Mouse (Mus musculus): ENCODE measurements at regions not wholly inside any gene's neighbourhood (a gene's known extent, or its start where the extent isn't known, plus 50 kb on each side); places are given as distances from the start of the nearest gene placed in this dataset.

DNA sequence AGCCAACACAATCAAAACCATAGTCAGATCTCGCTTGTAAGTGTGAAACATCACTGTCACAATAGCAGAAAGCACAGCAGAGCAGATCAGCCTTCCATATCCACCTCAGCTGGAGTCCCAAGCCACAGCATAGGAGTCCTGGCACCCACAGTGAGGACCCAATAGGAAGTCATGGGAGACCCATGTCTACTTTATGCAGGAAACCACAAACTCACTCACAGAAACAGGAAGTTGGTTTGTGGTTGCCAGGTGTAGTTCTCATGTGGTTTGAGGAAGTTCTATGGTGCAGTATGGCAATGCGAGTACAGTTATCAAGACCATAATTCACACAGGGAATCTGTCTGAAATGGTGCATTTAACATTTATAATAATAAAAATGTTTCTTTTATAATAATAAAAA lies 77.6 kb upstream of the Kctd3 start:
- DNase-seq (ENCODE audit: low spot score in 2 of 2): peak; percentile 3 to 66

DNA sequence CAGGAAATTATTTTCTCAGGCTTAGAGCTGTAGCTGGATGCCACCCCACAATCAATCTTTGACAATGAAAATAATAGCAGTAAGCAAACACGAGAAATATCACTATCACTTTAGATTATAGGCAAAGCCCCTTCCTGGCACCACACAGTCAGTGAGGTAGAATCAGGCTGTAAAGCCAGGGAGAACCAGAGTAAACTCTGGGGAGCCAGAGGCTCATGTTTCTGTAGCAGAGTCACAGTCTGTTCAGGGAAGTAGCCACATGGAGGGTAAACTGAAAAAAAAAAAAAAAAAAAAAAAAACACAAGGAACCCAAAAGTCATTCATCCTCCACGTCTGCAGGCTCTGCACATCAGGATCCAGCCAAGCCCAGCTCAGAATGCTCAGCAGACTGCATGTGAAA lies 73.6 kb upstream of the Kctd3 start:
- DNase-seq (ENCODE audit: low spot score in 2 of 2): no peak

DNA sequence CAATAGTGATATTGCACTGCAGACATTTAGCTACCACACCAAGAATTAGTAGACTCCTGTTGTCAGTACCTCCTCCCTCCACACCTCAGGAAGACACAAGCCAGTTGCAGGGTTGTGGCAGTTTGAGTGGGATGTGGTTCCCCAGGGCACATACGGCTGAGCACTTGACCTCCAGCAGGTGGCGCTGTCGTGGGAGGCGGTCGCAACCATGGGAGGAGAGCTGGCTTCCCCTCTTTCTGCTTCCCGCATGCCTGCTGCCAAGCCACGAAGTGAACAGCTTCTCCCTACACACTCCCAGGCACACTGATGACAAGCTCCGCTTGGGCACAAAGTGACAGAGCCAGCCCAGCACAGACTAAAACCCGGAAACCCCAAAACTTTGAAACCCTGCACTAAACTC lies 73.2 kb upstream of the Kctd3 start:
- DNase-seq (ENCODE audit: low spot score in 2 of 2): peak in 1 of 2 experiments; percentile 14

DNA sequence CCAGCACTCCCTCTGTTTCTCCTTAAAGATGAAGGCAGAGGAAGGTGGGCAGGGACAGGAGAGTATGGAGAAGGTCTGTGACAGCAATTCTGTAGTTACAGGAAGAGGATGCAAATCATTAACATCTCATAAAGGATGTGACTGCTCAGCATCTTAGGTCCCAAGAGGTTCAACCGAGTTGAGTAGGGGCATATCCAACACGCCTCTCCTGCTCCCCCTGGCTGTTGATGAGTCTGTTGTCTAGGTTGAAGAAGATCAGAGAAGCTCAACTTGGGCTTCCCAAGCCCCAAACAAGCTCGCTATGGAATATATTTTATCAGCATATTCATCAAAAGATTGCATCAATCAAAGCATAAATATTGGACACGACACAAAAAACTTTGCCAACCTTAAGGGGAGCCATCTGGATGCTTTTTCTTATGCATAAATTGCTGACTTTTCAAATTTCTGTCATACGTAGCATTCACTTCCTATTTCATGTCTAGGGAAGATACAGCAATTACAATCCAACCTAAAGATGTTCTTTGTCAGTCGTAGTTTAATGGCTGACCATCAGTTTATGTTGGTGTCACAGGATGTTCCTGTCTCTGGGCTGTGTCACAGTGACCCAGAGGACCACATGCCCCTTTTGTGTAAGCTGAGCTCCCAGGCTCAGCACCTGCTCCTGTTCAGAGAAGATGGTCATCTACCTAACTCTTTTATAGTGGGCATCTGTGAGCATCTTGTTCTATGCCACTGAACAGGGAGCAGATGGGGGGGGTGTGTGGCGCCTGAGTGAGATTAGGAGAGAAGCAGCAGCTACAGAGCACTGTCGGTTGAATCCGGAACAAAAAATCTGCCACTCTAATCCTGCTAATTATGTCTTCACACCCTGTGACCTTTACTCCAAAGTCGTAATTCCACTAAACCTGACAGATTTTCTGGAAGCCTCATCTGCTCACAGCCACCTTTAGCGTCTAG lies 72.1 kb upstream of the Kctd3 start:
- peak in 1 of 2 experiments; percentile 36 for DNase-seq (ENCODE audit: low spot score in 2 of 2)

DNA sequence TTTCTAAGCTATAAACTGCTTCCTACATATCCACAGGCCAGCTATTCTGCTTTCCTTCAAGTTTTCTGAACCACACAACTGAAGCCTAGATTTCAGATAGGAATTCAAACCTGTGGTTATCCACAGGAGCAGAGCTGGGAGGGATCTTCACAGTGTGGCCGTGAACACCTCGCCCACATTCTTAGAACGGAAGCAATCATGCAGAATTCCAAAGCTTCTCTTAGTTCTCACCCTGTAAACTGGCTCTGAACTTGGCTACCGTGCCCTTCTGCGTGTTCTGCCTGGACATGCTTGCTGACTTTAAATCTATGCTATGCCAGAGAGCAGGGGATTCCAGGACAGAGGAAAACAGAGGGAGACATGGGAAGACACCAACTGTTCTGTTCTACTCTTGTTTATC lies 70.2 kb upstream of the Kctd3 start:
- no peak for DNase-seq (ENCODE audit: low spot score in 2 of 2)

DNA sequence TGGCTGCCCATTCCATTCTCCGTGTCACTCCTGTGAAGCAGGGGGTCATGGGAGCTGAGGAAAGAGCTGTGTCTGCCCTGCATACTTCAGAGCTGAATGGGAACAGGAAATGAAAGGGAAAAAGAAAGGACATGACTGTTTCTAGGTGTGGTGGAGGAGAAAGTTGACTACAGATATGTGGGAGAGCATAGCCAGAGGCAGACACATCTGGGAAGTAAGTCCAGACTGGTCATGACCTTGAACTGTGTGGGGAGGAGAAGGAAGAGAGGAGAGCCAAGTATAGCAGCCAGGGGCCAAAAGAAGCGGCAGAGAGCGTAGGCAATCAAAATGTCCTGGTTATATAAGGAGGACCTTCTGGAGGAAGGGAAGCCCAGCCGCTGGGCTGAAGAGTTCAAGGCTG lies 68.6 kb upstream of the Kctd3 start:
- no peak for DNase-seq (ENCODE audit: low spot score in 2 of 2)

DNA sequence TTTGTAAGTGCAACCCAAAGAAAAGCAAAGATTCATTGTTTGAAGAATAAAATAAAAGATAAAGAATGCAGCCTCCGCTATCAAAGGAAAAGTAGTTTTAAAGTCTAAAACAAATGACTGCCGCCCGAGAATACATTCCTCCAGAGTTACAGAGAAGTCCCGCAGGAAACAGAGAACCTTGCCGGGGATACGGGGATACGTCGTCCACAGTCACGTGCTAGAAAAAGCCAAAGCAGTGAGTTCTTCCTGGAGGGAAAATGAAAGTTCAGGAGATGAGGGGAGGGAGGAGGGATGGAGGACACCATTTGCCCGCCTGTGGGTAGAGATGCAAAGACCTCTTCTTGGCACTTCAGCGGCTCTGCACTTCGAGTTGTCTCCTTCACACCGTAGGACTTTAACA lies 68.0 kb upstream of the Kctd3 start:
- no peak for DNase-seq (ENCODE audit: low spot score in 2 of 2)

DNA sequence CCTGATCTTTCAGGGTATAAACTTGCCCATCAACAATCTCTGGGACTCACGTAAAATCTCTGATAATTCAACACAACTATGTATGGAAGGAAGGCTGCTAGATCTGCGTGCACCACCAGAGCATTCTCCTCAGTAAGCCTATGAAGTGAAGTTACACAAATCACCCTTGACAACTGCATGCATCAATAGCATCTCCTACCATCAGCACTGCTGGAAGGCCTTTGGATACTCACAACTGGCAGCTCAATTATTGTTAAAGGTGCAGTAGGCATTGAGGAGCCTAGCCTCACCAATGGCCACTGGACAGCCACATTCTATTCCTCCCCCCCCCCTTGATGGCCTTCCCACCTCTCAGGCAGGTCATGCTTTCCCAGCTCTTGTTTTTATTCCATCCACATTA lies 64.9 kb upstream of the Kctd3 start:
- no peak for DNase-seq (ENCODE audit: low spot score in 2 of 2)

DNA sequence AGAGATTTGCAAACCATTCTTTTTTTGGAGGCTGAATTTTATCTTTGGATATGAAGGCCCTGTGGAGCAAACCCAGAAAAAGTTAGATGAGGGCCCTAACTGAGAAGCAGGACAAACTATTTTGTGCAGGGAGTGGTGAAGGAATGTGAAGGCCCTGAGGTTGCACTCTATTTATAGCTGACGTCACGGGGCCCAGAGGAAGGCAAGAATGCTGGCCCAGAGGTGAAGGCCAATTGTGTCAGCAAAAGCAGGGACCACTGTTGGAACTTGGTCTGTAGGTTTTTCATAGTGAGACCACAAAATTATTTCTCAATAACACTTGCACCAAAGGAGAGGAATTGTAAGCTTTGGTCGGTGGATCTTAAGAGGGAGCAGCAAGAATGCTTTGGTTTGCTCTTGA lies 60.6 kb upstream of the Kctd3 start:
- DNase-seq (ENCODE audit: low spot score in 2 of 2): no peak

DNA sequence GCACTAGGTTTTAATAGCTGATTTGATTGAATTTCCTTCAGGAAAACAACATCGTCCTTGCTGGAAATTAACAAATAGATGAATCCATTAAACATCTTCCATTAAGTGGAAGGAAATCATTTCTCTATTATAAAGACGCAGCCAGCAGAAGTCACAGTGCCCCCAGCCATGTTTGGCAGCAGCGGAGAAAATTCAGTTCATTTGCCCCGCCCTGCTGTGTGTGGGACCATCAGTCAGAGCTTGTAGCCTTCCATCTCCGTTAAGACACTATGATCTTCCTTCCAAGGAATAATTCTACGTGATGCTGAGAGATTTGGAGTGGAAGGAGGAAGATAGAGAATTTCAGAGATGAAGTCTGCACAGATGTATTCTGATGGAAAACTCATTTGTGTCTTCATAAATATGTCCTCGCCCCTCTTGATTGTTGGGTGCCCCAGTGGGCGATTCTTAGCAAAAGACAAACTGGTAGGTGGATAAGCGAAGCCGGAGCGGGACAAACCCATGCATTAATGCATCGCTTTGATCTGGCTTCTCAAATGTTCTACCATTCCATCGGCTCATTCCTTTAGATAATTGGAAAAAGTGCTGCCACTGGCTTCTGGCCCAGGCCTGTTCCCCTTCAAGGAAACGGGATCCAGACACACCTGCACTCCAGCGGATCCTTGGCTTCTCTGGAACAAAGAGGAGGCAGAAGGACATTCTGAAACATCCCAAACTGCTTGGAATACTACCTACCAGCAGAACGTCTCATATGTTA lies 59.7 kb upstream of the Kctd3 start:
- DNase-seq (ENCODE audit: low spot score in 2 of 2): no peak

DNA sequence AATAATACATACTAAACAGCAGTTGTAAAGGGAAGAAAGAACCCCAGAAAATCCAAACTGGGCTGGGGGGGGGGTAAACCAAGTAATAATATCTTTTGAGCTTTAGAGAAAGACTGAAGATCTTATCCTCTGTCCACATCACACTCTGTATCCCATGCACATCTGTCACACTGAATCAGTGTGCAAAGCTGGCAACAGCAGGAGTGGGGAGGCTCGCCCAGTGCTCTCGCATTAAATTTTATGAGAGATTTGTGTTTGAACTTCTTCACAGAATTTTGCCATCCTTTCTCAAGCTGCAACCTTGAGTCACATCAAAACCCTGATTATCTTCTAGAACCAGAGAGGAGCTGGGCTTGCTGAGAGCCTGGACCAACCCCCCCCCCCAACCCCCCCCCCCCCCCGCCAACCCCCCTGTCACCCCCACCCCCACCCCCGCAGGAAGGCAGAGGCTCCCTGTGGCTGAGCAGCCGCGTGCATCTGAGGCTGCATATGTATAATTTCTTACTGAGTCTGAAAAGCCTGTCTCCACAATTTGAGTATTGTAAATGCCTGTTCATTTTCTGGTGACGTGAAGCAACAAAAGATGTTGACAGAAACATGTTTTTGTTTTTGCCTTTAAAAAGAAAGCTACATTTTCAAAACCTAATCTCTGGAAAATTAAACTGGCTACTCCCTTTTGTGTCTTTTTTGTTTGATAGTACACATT lies 59.0 kb upstream of the Kctd3 start:
- DNase-seq (ENCODE audit: low spot score in 2 of 2): no peak

DNA sequence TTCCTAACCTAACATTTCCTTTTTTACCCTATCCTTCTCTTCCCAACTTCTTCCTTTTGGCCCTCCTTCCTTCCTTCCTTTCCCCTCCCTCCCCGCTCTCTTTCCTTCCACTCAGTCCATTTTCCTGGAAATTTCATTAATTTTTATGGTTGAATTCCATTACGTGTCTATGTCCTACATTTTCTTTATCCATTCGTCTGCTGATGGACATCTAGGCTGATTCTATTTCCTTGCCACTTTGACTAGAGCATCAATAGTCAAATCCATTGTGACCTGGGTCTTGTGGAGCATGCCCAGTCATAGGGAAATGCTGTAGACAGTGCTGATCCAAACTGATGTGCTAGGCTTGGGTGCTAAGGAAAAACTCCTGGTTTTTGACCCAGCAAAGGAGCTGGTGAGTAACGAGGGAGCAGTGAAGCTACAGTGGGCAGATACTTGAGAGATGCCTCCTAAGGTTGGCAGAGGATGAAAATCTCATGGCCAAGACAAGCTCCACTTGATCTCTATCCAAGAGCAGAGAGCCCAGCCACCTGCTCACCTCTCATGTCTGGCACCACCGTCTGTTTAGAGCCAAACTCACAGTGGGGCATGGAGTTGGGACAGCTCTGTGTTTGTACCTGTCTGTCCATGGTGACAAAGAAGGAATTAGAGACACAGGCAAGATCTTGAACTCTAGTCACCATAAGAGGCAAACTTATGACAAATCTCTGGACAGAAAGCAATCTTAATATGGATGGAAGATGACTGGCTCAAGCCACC lies 57.7 kb upstream of the Kctd3 start:
- DNase-seq (ENCODE audit: low spot score in 2 of 2): no peak

DNA sequence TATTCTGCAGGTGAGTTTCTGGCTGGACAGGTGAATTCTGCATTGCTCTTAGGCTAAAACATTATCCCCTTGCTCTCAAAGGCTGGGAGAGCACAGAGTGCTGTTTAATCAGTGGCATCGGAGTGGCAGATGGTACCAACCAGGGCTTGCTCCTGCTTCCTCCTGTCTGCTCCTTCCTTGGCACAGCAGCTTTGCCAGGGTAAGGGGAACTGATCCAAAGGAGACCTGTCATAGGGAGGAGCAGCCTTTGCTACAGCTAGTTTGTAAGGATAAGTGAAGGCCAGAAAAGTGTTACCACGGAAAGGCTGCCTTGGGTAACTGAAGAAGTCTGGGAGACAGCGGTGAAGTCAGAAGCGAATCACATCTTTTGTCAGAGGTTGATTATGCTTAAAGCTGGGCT lies 57.0 kb upstream of the Kctd3 start:
- DNase-seq (ENCODE audit: low spot score in 2 of 2): no peak

DNA sequence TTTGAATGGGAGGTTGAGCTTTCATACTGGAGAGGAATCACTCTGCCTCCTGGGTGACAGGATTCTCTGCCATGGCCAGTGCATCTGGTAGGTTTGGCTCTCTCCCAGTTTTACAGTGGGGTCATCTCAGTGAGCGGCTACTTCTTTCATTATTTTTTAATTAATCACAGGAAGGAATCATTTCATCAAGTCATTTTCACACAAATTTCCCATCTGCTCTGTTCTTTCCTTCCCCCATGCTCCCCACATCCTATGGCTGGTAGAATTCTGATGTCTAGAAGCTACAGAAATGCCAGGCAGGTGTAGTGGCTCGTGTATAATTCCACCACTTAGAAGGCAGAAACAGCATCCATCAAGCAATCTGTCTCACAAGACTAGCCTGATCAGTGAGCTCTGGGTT lies 56.1 kb upstream of the Kctd3 start:
- no peak for DNase-seq (ENCODE audit: low spot score in 2 of 2)

DNA sequence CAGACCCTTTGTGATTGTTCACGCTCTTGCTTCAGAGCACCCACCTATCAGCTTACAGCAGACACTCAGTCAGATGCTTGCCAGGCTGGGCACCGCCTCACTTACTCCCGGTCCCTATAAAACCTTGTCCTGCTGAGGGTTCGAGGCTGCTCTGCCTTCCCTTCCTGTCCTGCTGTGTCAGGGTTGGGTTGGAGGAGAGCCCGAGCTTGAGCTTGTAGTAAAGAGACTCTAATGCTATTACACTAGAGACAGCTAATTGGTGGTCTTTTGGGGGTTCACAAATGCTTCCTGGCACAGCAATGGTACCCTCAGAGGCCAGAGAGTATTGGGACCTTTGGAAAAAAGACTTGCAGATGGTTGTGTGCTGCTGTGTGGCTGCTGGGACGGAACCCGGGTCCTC lies 55.6 kb upstream of the Kctd3 start:
- DNase-seq (ENCODE audit: low spot score in 2 of 2): no peak

Data from natural killer cell, adult 2 months (primary cell).